Mouse (Mus musculus): ENCODE data around the gene Hist1h3f. TPM values are rescaled to one million over a fixed set of nuclear protein-coding genes. Genes with fewer than 3 reads are reported as not detected.
A peak's percentile ranks its signal among the peaks of the same experiment; 100 is the strongest.
"Not testable (repeated sequence)": the region's sequence is repeated elsewhere in the genome, so short reads cannot be mapped to it uniquely, and the experiment has no call there.

Hist1h3f gene
- total and polyA plus RNA-seq, 3 experiments, result 1.8 to 125 (median 96.8) TPM

DNA sequence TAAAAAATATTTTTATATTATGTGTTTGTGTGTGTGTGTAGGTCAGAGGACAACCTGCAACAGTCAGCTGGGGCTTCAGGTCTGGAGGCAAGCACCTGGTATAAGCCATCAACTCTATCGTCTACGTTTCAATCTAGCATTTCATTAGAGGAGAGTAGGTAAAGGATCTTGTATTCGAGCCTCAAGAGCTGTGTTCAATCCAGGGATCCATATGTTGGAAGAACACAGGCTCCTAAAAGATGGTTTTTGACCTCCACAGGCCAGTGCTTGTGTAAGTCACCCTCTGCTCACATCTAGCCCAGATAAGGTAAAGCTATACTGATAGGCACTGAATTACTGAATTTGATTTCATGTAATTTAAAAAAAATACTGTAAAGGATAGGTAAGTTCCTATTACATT, 13.1 kb downstream of the Hist1h3f start:
- Histone ChIP-seq H3K27me3 (ENCODE audit: insufficient read depth, low read length) (no peaks in the 10 kb centered on the region), H3K9me3 (replicated peaks) (no peaks in the 10 kb centered on the region), H3K4me3 (ENCODE audit: low read depth, low read length) (no peak overlapping the region; the same call in 1 of the 2 replicates), H3K36me3 (replicated peaks) (no peaks in the 10 kb centered on the region), H3K4me1 (ENCODE audit: insufficient read depth, low read depth, low read length) (peaks cover 28% of the 10 kb centered on the region)
- ATAC-seq (ENCODE audit: extremely low read depth, insufficient number of reproducible peaks, low FRiP score, poor library complexity, severe bottlenecking), result no peak
- DNase-seq (ENCODE audit: low spot score), result no peak
- TF ChIP-seq GATA1 (IDR thresholded peaks at IDR 0.05; ENCODE audit: borderline replicate concordance, low read length) (no peak), CTCF (IDR thresholded peaks at IDR 0.05; ENCODE audit: low read depth, low read length) (no peak), GATA2 (IDR thresholded peaks at IDR 0.05; ENCODE audit: borderline replicate concordance, low read depth, low read length) (no peak), POLR2AphosphoS5 (IDR thresholded peaks at IDR 0.05; ENCODE audit: insufficient replicate concordance, low read depth, low read length) (peak; percentile 63; the same call in 1 of the 2 replicates)

DNA sequence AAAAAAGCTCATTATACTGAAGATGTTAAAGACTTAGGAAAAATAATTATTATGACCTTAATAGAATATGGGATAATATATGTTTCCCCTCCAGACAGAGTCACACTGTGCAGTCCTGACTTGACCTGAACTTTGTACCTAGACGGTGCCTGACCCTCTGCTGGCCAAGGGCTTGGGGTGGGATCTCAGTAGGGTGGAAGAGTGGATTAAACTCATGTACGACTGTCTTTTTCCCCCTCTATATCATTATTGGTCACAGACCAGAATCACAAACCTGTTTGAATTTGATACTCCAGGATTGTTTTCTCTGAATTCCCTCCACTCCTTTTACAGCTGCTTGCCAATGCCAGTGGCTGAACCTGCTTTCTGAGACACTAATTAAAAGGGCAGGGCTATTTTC, 16.8 kb downstream of the Hist1h3f start:
- H3K4me1 ChIP-seq (ENCODE audit: insufficient read depth, low read depth, low read length), result peaks cover 25% of the 10 kb centered on the region
- not testable (repeated sequence) for ATAC-seq (ENCODE audit: extremely low read depth, insufficient number of reproducible peaks, low FRiP score, poor library complexity, severe bottlenecking); H3K36me3 ChIP-seq (replicated peaks); H3K9me3 ChIP-seq (replicated peaks); DNase-seq (ENCODE audit: low spot score); H3K27me3 ChIP-seq (ENCODE audit: insufficient read depth, low read length); H3K4me3 ChIP-seq (ENCODE audit: low read depth, low read length)
- peak; percentile 97; the same call in 1 of the 2 replicates for TF ChIP-seq POLR2AphosphoS5 (IDR thresholded peaks at IDR 0.05; ENCODE audit: insufficient replicate concordance, low read depth, low read length)

DNA sequence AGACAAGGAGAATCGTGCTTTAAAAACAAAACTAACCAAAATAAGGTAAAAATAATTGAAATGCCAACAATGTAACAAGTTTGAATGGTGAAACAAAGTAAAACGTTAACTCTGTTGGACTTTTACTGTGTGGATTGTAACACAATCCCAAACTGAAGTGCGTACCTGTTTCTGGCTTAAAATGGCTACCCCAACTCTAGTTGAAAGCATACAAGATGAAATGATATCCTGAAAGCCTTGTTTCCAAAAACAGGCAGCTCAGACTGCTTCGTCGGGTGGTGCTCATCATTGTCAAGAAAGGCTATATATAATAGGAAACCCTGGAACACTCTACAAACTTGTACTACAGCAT, 17.7 kb downstream of the Hist1h3f start:
- not testable (repeated sequence) for H3K36me3 ChIP-seq (replicated peaks); H3K9me3 ChIP-seq (replicated peaks); H3K27me3 ChIP-seq (ENCODE audit: insufficient read depth, low read length); DNase-seq (ENCODE audit: low spot score)
- Histone ChIP-seq H3K4me3 (ENCODE audit: low read depth, low read length) (peak overlapping the region; percentile 66; the same call in 1 of the 2 replicates), H3K4me1 (ENCODE audit: insufficient read depth, low read depth, low read length) (peaks cover 25% of the 10 kb centered on the region)
- peak; percentile 24; the same call in 1 of the 2 replicates for ATAC-seq (ENCODE audit: extremely low read depth, insufficient number of reproducible peaks, low FRiP score, poor library complexity, severe bottlenecking)

DNA sequence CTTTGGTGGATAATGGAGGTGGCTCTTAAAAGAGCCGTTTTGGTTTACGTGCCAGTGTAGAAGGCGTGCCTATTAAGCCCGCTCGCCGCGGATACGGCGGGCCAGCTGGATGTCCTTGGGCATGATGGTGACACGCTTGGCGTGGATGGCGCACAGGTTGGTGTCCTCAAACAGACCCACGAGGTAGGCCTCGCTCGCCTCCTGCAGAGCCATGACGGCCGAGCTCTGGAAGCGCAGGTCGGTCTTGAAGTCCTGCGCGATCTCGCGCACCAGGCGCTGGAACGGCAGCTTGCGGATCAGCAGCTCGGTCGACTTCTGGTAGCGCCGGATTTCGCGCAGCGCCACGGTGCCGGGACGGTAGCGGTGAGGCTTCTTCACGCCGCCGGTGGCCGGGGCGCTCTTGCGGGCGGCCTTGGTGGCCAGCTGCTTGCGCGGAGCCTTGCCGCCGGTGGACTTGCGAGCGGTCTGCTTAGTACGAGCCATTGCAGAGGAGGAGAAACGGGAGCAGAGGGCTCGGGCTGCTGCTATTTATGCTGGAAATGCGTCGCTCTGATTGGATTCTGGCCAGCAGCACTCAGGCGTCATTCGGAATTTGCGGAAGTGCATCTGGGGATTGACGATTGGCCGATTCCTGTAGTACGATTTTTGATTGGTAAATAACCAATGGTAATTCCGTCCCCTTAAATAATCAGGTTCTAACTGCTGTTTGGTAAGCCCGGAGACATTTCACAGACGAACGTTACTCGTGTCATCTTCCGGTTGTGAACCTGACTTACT, 18.2 kb downstream of the Hist1h3f start, which contains the start of gene Hist1h3e:
Hist1h3e (minus strand) TSS at position 487 of the 777 bp plus-strand sequence.
- peak; percentile 73 for DNase-seq (ENCODE audit: low spot score)

DNA sequence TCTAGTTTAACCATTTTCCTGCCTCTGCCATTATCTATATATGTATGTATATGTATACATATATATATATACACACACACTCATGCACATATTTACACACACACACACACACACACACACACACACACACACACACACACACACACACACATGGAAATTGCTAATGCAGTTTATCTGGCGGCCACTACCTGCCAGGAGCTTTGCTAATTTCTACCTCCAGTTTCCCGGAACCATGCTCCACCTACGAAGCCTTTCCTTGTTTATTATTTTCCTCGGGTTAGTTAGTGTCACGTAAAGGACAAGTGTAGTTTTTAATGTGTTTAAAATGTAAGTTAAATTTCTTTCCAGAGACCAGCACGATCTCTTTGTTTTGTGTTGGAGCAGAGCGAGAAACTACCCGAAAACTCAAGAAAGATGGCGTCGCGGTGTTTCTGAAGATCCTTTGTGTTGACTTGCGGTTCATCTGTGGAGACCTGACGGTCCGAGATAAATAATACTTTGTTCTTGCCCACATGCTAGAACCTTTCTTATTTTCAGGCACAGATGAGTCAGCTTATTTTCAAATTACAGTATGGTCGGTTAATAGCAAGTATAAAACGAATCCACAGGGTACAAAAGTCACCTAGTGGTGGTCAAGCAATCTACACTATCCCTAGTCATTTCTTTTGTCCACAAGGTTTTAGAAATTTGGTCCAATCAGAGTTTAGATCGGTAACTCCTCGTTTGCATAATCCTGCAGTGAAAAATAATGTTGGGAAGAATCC, 19.0 kb downstream of the Hist1h3f start:
- Histone ChIP-seq H3K27me3 (ENCODE audit: insufficient read depth, low read length) (no peaks in the 10 kb centered on the region), H3K4me1 (ENCODE audit: insufficient read depth, low read depth, low read length) (peaks cover 21% of the 10 kb centered on the region), H3K36me3 (replicated peaks) (no peaks in the 10 kb centered on the region), H3K4me3 (ENCODE audit: low read depth, low read length) (peak overlapping the region; percentile 50; the same call in 1 of the 2 replicates), H3K9me3 (replicated peaks) (no peaks in the 10 kb centered on the region)
- ATAC-seq (ENCODE audit: extremely low read depth, insufficient number of reproducible peaks, low FRiP score, poor library complexity, severe bottlenecking), result peak; percentile 42
- DNase-seq (ENCODE audit: low spot score), result peak; percentile 32
- no peak for TF ChIP-seq GATA2 (IDR thresholded peaks at IDR 0.05; ENCODE audit: borderline replicate concordance, low read depth, low read length)
- TF ChIP-seq POLR2AphosphoS5 (IDR thresholded peaks at IDR 0.05; ENCODE audit: insufficient replicate concordance, low read depth, low read length), result no peak
- TF ChIP-seq CTCF (IDR thresholded peaks at IDR 0.05; ENCODE audit: low read depth, low read length), result no peak
- TF ChIP-seq GATA1 (IDR thresholded peaks at IDR 0.05; ENCODE audit: borderline replicate concordance, low read length), result no peak
- TF ChIP-seq TAL1 (conservative IDR thresholded peaks at IDR 0.05; ENCODE audit: low read depth, low read length), result peak; percentile 50; the same call in 1 of the 2 replicates

More for the DNA sequence above, 18.2 kb downstream of the Hist1h3f start, which contains the start of gene Hist1h3e:
- peak; percentile 90 for ATAC-seq (ENCODE audit: extremely low read depth, insufficient number of reproducible peaks, low FRiP score, poor library complexity, severe bottlenecking)
- not testable (repeated sequence) for H3K36me3 ChIP-seq (replicated peaks); H3K9me3 ChIP-seq (replicated peaks); H3K27me3 ChIP-seq (ENCODE audit: insufficient read depth, low read length)
- Histone ChIP-seq H3K4me3 (ENCODE audit: low read depth, low read length) (peak within 1 kb of the TSS; percentile 66), H3K4me1 (ENCODE audit: insufficient read depth, low read depth, low read length) (peaks cover 22% of the 10 kb centered on the region)
- peak; percentile 98 for TF ChIP-seq POLR2AphosphoS5 (IDR thresholded peaks at IDR 0.05; ENCODE audit: insufficient replicate concordance, low read depth, low read length)

DNA sequence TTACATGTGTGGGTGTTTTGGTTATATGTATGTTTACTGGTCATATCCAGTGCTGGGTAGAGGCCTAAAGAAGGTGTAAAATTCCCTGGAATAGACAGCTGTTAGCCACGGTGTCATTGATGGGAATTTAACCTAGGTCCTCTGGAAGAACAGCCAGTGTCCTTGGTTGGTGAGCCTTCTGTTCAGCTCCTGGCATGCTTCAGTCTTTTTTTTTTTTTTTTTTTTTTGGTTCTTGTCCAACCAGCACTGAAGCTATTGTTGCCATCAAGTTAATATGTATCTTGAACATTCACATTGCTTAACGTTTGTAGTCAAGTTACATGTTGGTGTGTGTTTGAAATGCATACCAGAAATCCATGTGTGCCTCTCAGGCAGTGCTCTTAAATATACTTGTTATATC, 20.6 kb downstream of the Hist1h3f start:
- Histone ChIP-seq H3K4me3 (ENCODE audit: low read depth, low read length) (no peak overlapping the region), H3K27me3 (ENCODE audit: insufficient read depth, low read length) (no peaks in the 10 kb centered on the region), H3K4me1 (ENCODE audit: insufficient read depth, low read depth, low read length) (peaks cover 23% of the 10 kb centered on the region), H3K36me3 (replicated peaks) (no peaks in the 10 kb centered on the region), H3K9me3 (replicated peaks) (no peaks in the 10 kb centered on the region)
- no peak for TF ChIP-seq POLR2AphosphoS5 (IDR thresholded peaks at IDR 0.05; ENCODE audit: insufficient replicate concordance, low read depth, low read length)
- TF ChIP-seq TAL1 (conservative IDR thresholded peaks at IDR 0.05; ENCODE audit: low read depth, low read length), result no peak
- TF ChIP-seq GATA1 (IDR thresholded peaks at IDR 0.05; ENCODE audit: borderline replicate concordance, low read length), result no peak
- no peak for TF ChIP-seq GATA2 (IDR thresholded peaks at IDR 0.05; ENCODE audit: borderline replicate concordance, low read depth, low read length)
- TF ChIP-seq CTCF (IDR thresholded peaks at IDR 0.05; ENCODE audit: low read depth, low read length), result no peak
- no peak for DNase-seq (ENCODE audit: low spot score)
- ATAC-seq (ENCODE audit: extremely low read depth, insufficient number of reproducible peaks, low FRiP score, poor library complexity, severe bottlenecking), result no peak

All from G1E (cell line).